Mouse (Mus musculus): ENCODE results near the gene Paox.

DNA sequence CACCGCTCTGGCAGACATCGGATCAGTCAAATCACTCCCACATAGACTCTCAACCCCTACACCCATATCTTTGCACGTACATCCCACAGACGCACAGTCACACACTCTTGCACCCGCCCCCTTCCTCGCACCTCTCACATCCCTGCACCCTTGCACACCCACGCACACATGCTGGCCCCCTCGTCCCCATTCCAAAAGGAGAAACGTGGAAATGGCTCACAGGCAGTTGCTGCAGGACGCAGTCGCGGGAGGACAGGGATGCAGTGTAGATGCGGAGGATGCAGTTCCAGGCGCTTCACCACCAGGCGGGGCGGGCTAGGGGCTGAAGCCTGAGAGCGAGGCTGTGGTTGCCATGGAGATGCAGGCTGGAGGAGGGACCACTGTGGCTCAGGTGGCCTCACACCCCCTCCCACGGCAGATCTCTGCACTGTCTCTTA, 33.3 kb upstream of the Paox start, which contains the start of gene Caly:
- TF ChIP-seq GATA1 (IDR thresholded peaks at IDR 0.05; ENCODE audit: borderline replicate concordance, low read length) (no peak), FLI1 (IDR thresholded peaks at IDR 0.05; ENCODE audit: low read length) (no peak)

Measured in megakaryocyte, embryonic 14.5 days (primary cell).